Mouse (Mus musculus) heart, embryonic 11.5 days (tissue): ENCODE measurements at regions not wholly inside any gene's neighbourhood (a gene's known extent, or its start where the extent isn't known, plus 50 kb on each side); places are given as distances from the start of the nearest gene placed in this dataset.

Experiments
- ATAC-seq: fragments of 200-750 bp; cut with Nextera tagmentation; replicated peaks from 2 replicates; pipeline ENCODE4 v1.8.0; 2017; ENCODE audit warnings: moderate library complexity; ENCODE audit not compliant: insufficient number of reproducible peaks, low FRiP score, low TSS enrichment
- H3K27ac ChIP-seq: fragments of 300-500 bp; sonication (generic); 2 replicates; pipeline ENCODE4 v1.5.1; 2014; ENCODE audit warnings: mild to moderate bottlenecking, low read depth, low read length
- H3K27me3 ChIP-seq: fragments of 300-500 bp; sonication (generic); 2 replicates; pipeline ENCODE4 v1.6.1; 2014; ENCODE audit warnings: mild to moderate bottlenecking, low read length, mixed read lengths; ENCODE audit not compliant: control insufficient read depth, insufficient read depth
- H3K36me3 ChIP-seq: fragments of 300-500 bp; sonication (generic); 2 replicates; pipeline ENCODE4 v1.6.1; 2014; ENCODE audit warnings: mild to moderate bottlenecking, low read length, moderate library complexity, mixed read lengths; ENCODE audit not compliant: control insufficient read depth, insufficient read depth
- H3K4me1 ChIP-seq: fragments of 300-500 bp; sonication (generic); 2 replicates; pipeline ENCODE4 v1.6.1; 2014; ENCODE audit warnings: low read length; ENCODE audit not compliant: control insufficient read depth, insufficient read depth
- H3K4me2 ChIP-seq: fragments of 300-500 bp; sonication (generic); 2 replicates; pipeline ENCODE4 v1.6.1; 2014; ENCODE audit warnings: mild to moderate bottlenecking, moderate library complexity
- H3K4me3 ChIP-seq: fragments of 300-500 bp; sonication (generic); 2 replicates; pipeline ENCODE4 v1.5.1; 2014; ENCODE audit warnings: low read depth, low read length
- H3K9ac ChIP-seq: fragments of 300-500 bp; sonication (generic); 2 replicates; pipeline ENCODE4 v1.6.1; 2014; ENCODE audit warnings: mild to moderate bottlenecking, low read depth, low read length, moderate library complexity
- H3K9me3 ChIP-seq: fragments of 300-500 bp; sonication (generic); replicated peaks from 2 replicates; pipeline ENCODE4 v1.6.1; 2016; ENCODE audit warnings: low read length; ENCODE audit not compliant: control insufficient read depth
- WGBS: fragments of 180-500 bp; shearing (Covaris S2); extraction: QIAGEN DNeasy Blood & Tissue Kit; methylation state at CpG from one replicate; pipeline ENCODE4 v1.1.7; 2014; ENCODE audit not compliant: insufficient replicate concordance; 5-methylcytosine and 5-hydroxymethylcytosine counted together

DNA sequence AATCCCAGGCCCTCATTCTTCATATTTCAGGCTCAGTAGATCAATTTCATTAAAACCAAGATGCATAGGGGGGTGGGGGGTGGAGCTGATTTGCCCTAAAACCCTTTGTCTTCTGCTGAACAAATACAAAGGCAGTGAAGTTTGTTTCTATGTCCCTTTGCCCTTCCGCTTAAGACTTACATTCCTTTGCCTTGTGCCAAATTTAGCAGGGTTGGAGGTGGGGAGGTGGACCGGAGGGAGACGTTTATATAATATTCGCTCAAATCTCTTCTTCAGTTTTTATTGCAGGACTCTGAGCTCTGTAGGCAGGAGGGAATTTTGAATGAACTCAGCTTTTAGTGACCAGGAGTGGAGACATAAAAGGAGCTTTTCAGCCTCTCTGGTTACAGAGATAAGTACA is 258.8 kb downstream of the Fzd1 start:
- peak overlapping the region; percentile 50; the same call in 1 of the 2 replicates for H3K27ac ChIP-seq
- H3K4me2 ChIP-seq: peak overlapping the region; percentile 45
- 15% methylated on average over 4 of the region's 4 CpGs for WGBS
- no peak overlapping the region for H3K4me3 ChIP-seq
- no peaks in the 10 kb centered on the region for H3K36me3 ChIP-seq
- 0 out of 2 replicates have a peak, but pooled peaks have one; percentile 26 for ATAC-seq
- H3K9me3 ChIP-seq: no peaks in the 10 kb centered on the region
- H3K4me1 ChIP-seq: peaks cover 14% of the 10 kb centered on the region
- 0 out of 2 replicates have a peak overlapping the region, but pooled peaks have one; percentile 16 for H3K9ac ChIP-seq
- H3K27me3 ChIP-seq: no peaks in the 10 kb centered on the region

DNA sequence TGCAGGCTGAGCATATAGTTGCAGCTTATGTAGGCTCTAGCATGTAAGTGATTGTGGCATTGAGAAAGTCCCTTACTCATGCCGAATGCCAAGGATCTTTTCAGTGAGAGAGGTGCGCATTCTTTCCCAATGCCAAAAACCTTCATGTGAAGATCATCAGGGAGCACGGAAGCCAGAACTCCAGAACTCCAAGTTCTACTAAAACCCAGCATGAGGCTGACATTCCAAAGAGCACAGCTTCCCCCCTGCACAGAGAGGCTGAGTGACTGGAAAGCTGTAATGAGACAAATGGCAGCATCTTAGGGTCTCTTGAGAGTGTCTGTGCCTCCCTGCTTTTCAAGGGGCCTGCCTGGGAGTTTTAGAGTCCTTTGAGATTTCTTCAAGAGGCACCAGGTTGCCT is 259.4 kb downstream of the Fzd1 start:
- Histone ChIP-seq H3K36me3 (no peaks in the 10 kb centered on the region), H3K4me2 (no peak overlapping the region)

DNA sequence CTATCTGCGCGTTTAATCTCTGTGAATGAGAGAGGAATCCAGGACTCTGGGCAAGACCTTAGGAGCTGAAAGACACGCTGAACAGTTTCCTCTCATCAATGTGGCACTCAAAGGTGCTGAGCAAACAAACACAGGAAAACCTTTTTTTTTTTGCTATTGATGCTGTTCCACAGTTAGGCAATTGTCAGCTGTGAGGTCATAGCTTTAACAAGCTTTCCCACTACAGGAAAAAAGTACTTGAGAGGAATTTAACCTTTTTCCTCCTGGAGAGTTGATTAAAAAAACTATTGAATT is 261.0 kb downstream of the Fzd1 start:
- H3K4me3 ChIP-seq: no peak overlapping the region
- H3K4me1 ChIP-seq: peaks cover 18% of the 10 kb centered on the region
- no peaks in the 10 kb centered on the region for H3K36me3 ChIP-seq
- no peak for ATAC-seq
- 0 out of 2 replicates have a peak overlapping the region, but pooled peaks have one; percentile 10 for H3K9ac ChIP-seq
- no peaks in the 10 kb centered on the region for H3K27me3 ChIP-seq
- no peaks in the 10 kb centered on the region for H3K9me3 ChIP-seq
- H3K27ac ChIP-seq: no peak overlapping the region
- H3K4me2 ChIP-seq: peak overlapping the region; percentile 37; the same call in 1 of the 2 replicates
- 11% methylated on average over 3 of the region's 3 CpGs for WGBS

More for the DNA sequence above, 259.4 kb downstream of the Fzd1 start:
- H3K9me3 ChIP-seq: no peaks in the 10 kb centered on the region
- no peaks in the 10 kb centered on the region for H3K27me3 ChIP-seq
- no peak overlapping the region for H3K9ac ChIP-seq
- no peak overlapping the region for H3K27ac ChIP-seq
- WGBS: 74% methylated on average over 3 of the region's 3 CpGs
- H3K4me1 ChIP-seq: peaks cover 18% of the 10 kb centered on the region
- no peak overlapping the region for H3K4me3 ChIP-seq
- no peak for ATAC-seq

DNA sequence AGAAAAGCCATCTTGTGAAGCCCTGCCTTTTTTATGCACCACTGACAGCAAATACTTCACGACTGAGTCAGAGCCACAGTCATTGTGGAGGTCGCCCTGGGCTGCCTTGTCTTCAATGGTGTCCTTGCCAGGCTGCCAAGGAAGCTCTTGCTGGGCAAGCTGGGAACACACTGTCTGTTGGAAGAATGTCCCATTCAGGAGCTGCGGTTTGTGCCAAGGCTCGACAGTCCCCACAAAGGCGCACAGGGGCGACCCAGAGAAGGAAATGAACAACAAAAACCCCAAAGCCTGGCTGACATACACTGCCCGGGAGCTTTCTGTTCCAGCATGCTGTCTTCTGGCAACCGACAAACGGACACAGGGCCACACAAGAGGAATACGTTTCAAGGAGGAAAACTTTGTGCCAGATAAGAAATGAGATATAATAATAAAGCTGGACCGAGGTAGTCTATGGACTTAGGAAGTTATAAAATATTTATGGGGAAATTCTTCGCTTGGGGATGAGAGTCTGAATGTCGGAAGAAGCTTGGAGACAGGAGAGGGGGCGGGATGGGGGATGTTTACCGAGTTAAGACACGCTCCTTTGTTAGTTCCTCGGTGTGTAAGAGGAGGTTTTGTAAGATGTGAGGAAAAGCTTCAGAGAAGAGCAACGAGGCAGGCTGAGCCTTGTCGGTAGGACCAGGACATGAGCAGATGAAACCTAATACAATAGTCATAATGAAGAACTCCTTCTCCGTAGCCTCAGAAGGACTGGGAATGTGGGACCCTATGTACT is 261.5 kb downstream of the Fzd1 start:
- no peak for ATAC-seq
- Histone ChIP-seq H3K9ac (0 out of 2 replicates have a peak overlapping the region, but pooled peaks have one; percentile 10), H3K36me3 (no peaks in the 10 kb centered on the region), H3K9me3 (no peaks in the 10 kb centered on the region), H3K4me3 (no peak overlapping the region), H3K4me2 (peak overlapping the region; percentile 37), H3K4me1 (peaks cover 18% of the 10 kb centered on the region), H3K27ac (no peak overlapping the region), H3K27me3 (no peaks in the 10 kb centered on the region)
- 28% methylated on average over 20 of the region's 20 CpGs for WGBS

DNA sequence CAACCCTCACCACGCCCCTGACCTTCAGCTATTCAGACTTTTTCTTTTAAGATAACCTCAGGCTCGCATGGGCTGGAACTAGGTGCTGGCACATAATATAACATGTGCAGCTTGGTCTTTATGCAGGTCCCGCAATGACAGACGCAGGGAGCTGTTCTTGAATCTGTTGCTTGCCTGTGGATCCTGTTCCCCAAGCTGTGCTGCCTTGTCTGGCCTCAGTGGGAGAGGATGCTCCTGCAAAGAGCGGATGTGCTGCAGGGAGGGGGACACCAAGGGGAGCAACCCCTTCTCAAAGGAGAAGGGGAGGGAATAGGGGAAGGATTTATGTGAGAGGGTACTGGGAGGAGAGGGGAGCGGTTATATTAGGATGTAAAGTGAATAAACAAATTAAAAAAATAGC is 262.4 kb downstream of the Fzd1 start:
- WGBS: 69% methylated on average over 6 of the region's 6 CpGs
- Histone ChIP-seq H3K27ac (no peak overlapping the region), H3K36me3 (no peaks in the 10 kb centered on the region), H3K27me3 (no peaks in the 10 kb centered on the region), H3K4me2 (no peak overlapping the region), H3K4me1 (peaks cover 18% of the 10 kb centered on the region), H3K9ac (no peak overlapping the region), H3K4me3 (no peak overlapping the region), H3K9me3 (no peaks in the 10 kb centered on the region)
- no peak for ATAC-seq

DNA sequence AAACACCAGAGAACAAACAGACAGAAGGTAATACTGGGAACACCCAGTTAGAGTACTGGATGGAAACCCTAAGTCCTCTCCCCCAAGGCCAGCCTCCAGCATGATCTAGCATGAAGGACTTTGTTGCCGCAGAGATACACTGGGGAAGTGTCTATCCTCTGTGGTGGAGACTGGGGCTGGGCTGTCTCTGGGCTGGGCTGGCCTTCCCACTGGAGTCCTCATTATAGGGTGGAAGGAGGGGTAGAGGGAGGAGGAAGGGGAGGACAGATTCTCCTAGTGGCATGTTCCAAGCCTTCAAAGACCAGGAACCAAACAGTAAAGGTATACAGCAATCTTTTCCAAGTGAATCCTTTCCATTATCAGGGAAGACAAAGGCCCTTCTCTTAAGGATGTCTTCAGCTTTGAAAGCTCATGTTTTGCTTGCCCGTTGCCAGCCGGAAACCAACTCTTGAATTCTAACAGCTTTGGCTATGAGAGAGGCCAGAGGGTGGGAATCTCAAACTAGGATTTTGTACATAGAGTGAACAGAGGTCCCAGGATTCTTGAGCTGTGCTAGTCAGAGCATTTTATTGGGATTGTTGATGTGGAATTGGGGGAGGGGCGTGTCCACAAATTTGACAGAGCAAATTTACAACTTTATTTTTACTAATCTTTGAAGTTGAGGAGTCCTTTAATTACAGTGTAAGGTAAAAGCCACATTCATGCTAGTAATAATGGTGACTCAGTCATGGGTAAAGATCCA is 271.3 kb downstream of the Fzd1 start:
- Histone ChIP-seq H3K27ac (no peak overlapping the region), H3K4me2 (no peak overlapping the region), H3K36me3 (no peaks in the 10 kb centered on the region), H3K4me3 (no peak overlapping the region), H3K9ac (no peak overlapping the region), H3K27me3 (no peaks in the 10 kb centered on the region), H3K4me1 (no peaks in the 10 kb centered on the region), H3K9me3 (no peaks in the 10 kb centered on the region)
- WGBS: 82% methylated on average over 4 of the region's 4 CpGs
- no peak for ATAC-seq

DNA sequence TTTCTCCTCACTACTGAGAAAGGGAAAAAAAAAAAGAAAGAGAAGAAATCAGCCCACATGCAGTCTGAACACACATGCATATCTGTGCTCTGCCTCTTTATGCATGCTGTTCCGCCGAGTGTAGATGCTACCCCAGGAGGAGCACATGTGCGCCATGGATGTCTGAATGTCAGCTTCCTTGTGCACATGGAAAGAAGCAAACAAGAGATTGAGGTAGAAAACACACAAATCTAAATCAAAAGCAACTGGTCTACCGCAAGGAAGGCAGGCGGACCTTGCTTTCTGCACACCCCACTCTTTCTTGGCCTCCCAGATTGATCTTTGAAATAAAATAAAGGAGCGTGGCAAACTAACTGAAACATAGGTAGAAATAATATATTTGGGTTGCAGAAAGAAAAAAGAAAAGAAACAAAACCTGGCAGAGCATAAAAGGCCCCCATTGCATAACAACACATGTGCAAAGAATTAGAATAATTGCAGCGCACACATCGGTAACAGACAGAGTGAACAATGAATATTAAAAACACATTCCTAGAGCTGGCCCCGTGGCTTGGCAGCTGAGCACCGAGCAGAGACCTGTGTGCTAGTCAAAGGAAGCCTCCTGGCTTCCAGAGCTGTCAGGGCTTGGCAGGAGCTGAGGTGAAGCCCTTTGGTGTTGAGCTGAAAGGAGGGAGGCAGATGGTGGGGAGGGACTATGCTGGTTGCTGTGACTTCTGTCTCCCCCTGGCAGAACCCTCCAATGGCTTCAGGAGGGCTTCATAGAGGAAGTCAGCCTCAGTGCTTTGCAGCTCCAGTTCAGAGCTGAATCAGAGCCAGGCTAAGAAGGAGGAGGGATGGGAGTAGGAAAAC is 272.1 kb downstream of the Fzd1 start:
- Histone ChIP-seq H3K9me3 (no peaks in the 10 kb centered on the region), H3K9ac (no peak overlapping the region), H3K4me1 (no peaks in the 10 kb centered on the region), H3K4me2 (no peak overlapping the region), H3K27ac (no peak overlapping the region), H3K27me3 (no peaks in the 10 kb centered on the region), H3K36me3 (no peaks in the 10 kb centered on the region), H3K4me3 (no peak overlapping the region)
- ATAC-seq: no peak
- 72% methylated on average over 10 of the region's 10 CpGs for WGBS

DNA sequence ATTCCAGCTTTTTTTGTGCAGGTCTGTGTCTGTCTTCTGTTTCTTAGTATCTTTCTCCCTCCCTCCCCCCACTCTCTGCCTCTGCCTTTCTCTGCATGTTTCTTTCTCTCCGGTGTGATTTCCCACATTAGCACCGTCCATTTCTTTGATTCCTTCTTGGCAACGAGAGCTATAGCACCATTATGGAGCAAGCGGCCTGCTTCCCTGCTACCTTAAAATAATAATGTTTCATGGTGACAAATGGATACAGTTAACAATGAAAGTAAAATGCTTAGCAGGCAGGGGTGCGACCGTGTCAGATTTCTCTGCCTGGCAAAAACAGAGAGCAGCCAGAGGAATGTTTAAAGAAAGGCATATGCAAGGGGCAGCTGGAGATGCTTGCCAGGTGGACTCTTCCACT is 273.1 kb downstream of the Fzd1 start:
- no peaks in the 10 kb centered on the region for H3K27me3 ChIP-seq
- no peak overlapping the region for H3K4me2 ChIP-seq

More for the DNA sequence above, 273.1 kb downstream of the Fzd1 start:
- WGBS: 38% methylated on average over 6 of the region's 6 CpGs
- ATAC-seq: no peak
- no peak overlapping the region for H3K4me3 ChIP-seq
- no peak overlapping the region for H3K9ac ChIP-seq
- no peaks in the 10 kb centered on the region for H3K4me1 ChIP-seq
- H3K27ac ChIP-seq: no peak overlapping the region
- H3K36me3 ChIP-seq: no peaks in the 10 kb centered on the region
- H3K9me3 ChIP-seq: no peaks in the 10 kb centered on the region
